Mouse (Mus musculus) MEL (cell line): ENCODE measurements at regions not wholly inside any gene's neighbourhood (a gene's known extent, or its start where the extent isn't known, plus 50 kb on each side); places are given as distances from the start of the nearest gene placed in this dataset.

Experiments
- DNase-seq: peaks from one replicate; pipeline ENCODE4 v3.0.0; 2011; ENCODE audit warnings: low read depth, low spot score
- H3K27ac ChIP-seq: 2 replicates; pipeline ENCODE4 v1.5.1; 2012; ENCODE audit warnings: low read depth, mild to moderate bottlenecking, control low read depth, low read length, moderate library complexity; ENCODE audit not compliant: control insufficient read depth
- H3K27me3 ChIP-seq, 2 experiments: fragments of 150-350 bp in 1 of 2; sonication (generic) in 1 of 2; 2 replicates each; pipeline ENCODE4 v1.6.1; 2012; ENCODE audit warnings: low read length in 2 of 2, mild to moderate bottlenecking in 2 of 2, improper control_type of control experiment in 1 of 2, moderate library complexity in 1 of 2; ENCODE audit not compliant: insufficient read depth in 2 of 2, control insufficient read depth in 1 of 2
- H3K36me3 ChIP-seq, 2 experiments: 2 replicates each; pipeline ENCODE4 v1.6.1; 2012 to 2014; ENCODE audit warnings: low read length in 2 of 2, improper control_type of control experiment in 1 of 2, inconsistent platforms in 1 of 2, mild to moderate bottlenecking in 1 of 2; ENCODE audit not compliant: insufficient read depth in 2 of 2, control insufficient read depth in 1 of 2
- H3K4me1 ChIP-seq, 2 experiments: fragments of 150-350 bp in 1 of 2; sonication (generic) in 1 of 2; 2 replicates each; pipeline ENCODE4 v1.6.1; 2012; ENCODE audit warnings: low read length in 2 of 2, improper control_type of control experiment in 1 of 2, mild to moderate bottlenecking in 1 of 2; ENCODE audit not compliant: insufficient read depth in 2 of 2, control insufficient read depth in 1 of 2
- H3K4me3 ChIP-seq, 2 experiments: fragments of 150-350 bp in 1 of 2; sonication (generic) in 1 of 2; 2 replicates each; pipeline ENCODE4 v1.5.1; 2012; ENCODE audit warnings: low read depth in 2 of 2, low read length in 2 of 2, mild to moderate bottlenecking in 2 of 2, moderate library complexity in 2 of 2, control low read depth in 1 of 2, improper control_type of control experiment in 1 of 2; ENCODE audit not compliant: control insufficient read depth in 1 of 2, insufficient read depth in 1 of 2
- H3K79me2 ChIP-seq: 2 replicates; pipeline ENCODE4 v1.6.1; 2012; ENCODE audit warnings: mild to moderate bottlenecking, low read length, moderate library complexity; ENCODE audit not compliant: control insufficient read depth, poor library complexity, insufficient read depth
- H3K9ac ChIP-seq: 2 replicates; pipeline ENCODE4 v1.6.1; 2012; ENCODE audit warnings: low read depth, mild to moderate bottlenecking, control low read depth, low read length, moderate library complexity; ENCODE audit not compliant: control insufficient read depth, poor library complexity, severe bottlenecking
- H3K9me3 ChIP-seq: fragments of 150-350 bp; sonication (generic); replicated peaks from 2 replicates; pipeline ENCODE4 v1.6.1; 2012; ENCODE audit warnings: mild to moderate bottlenecking, low read length, improper control_type of control experiment, moderate library complexity; ENCODE audit not compliant: insufficient read depth
- CHD2 ChIP-seq: IDR thresholded peaks from 2 replicates; pipeline ENCODE4 v1.6.1; 2011; ENCODE audit warnings: low read length, improper control_type of control experiment
- ELF1 ChIP-seq: IDR thresholded peaks from 2 replicates; pipeline ENCODE4 v1.6.1; 2014; ENCODE audit warnings: low read depth, mild to moderate bottlenecking, inconsistent platforms, low read length, improper control_type of control experiment, moderate library complexity
- ETS1 ChIP-seq: IDR thresholded peaks from 2 replicates; pipeline ENCODE4 v1.6.1; 2012; ENCODE audit warnings: low read depth, mild to moderate bottlenecking, inconsistent platforms, low read length, improper control_type of control experiment, moderate library complexity
- GATA1 ChIP-seq: IDR thresholded peaks from 2 replicates; pipeline ENCODE4 v1.6.1; 2011; ENCODE audit warnings: low read depth, low read length, improper control_type of control experiment
- JUND ChIP-seq: IDR thresholded peaks from 2 replicates; pipeline ENCODE4 v1.6.1; 2011; ENCODE audit warnings: low read depth, mild to moderate bottlenecking, improper control_type of control experiment, low read length
- MAFK ChIP-seq: IDR thresholded peaks from 2 replicates; pipeline ENCODE4 v1.6.1; 2011; ENCODE audit warnings: low read depth, mild to moderate bottlenecking, low read length, improper control_type of control experiment, borderline replicate concordance
- MAX ChIP-seq: IDR thresholded peaks from 2 replicates; pipeline ENCODE4 v1.6.1; 2011; ENCODE audit warnings: low read length, improper control_type of control experiment
- MEF2A ChIP-seq: IDR thresholded peaks from 2 replicates; pipeline ENCODE4 v1.6.1; 2014; ENCODE audit warnings: low read depth, mild to moderate bottlenecking, inconsistent platforms, low read length, improper control_type of control experiment; ENCODE audit not compliant: poor library complexity, insufficient replicate concordance, severe bottlenecking; ENCODE audit errors: extremely low read depth
- MXI1 ChIP-seq: IDR thresholded peaks from 2 replicates; pipeline ENCODE4 v1.6.1; 2011; ENCODE audit warnings: mild to moderate bottlenecking, low read depth, low read length, improper control_type of control experiment
- MYB ChIP-seq: IDR thresholded peaks from 2 replicates; pipeline ENCODE4 v1.6.1; 2011; ENCODE audit warnings: mild to moderate bottlenecking, low read depth, low read length, improper control_type of control experiment
- POLR2A ChIP-seq, 2 experiments: IDR thresholded peaks; 2 replicates each; pipeline ENCODE4 v1.6.1; 2011 to 2012; ENCODE audit warnings: low read length in 2 of 2, mild to moderate bottlenecking in 2 of 2, control low read depth in 1 of 2, improper control_type of control experiment in 1 of 2, low read depth in 1 of 2, moderate library complexity in 1 of 2; ENCODE audit not compliant: control insufficient read depth in 1 of 2, insufficient read depth in 1 of 2, poor library complexity in 1 of 2
- POLR2AphosphoS5 ChIP-seq: IDR thresholded peaks from 2 replicates; pipeline ENCODE4 v1.6.1; 2012; ENCODE audit warnings: low read depth, borderline replicate concordance, mild to moderate bottlenecking, inconsistent platforms, low read length, moderate library complexity, mixed read lengths
- RCOR1 ChIP-seq: IDR thresholded peaks from 2 replicates; pipeline ENCODE4 v1.6.1; 2012; ENCODE audit warnings: low read depth, mild to moderate bottlenecking, inconsistent platforms, low read length, improper control_type of control experiment
- SIN3A ChIP-seq: IDR thresholded peaks from 2 replicates; pipeline ENCODE4 v1.6.1; 2012; ENCODE audit warnings: low read length, improper control_type of control experiment, inconsistent platforms
- TBP ChIP-seq: IDR thresholded peaks from 2 replicates; pipeline ENCODE4 v1.8.0; 2011; ENCODE audit warnings: low read depth, low read length, improper control_type of control experiment
- TCF12 ChIP-seq: IDR thresholded peaks from 2 replicates; pipeline ENCODE4 v1.6.1; 2014; ENCODE audit warnings: low read depth, mild to moderate bottlenecking, inconsistent platforms, low read length, improper control_type of control experiment, moderate library complexity
- USF1 ChIP-seq: IDR thresholded peaks from 2 replicates; pipeline ENCODE4 v1.6.1; 2014; ENCODE audit warnings: low read depth, mild to moderate bottlenecking, inconsistent platforms, low read length, improper control_type of control experiment, moderate library complexity
- USF2 ChIP-seq, 2 experiments: IDR thresholded peaks; 2 replicates each; pipeline ENCODE4 v1.6.1; 2011 to 2012; ENCODE audit warnings: improper control_type of control experiment in 2 of 2, low read length in 2 of 2, borderline replicate concordance in 1 of 2, inconsistent platforms in 1 of 2, low read depth in 1 of 2, mild to moderate bottlenecking in 1 of 2; ENCODE audit not compliant: insufficient read depth in 1 of 2
- ZMIZ1 ChIP-seq: IDR thresholded peaks from 2 replicates; pipeline ENCODE4 v1.6.1; 2012; ENCODE audit warnings: low read depth, mild to moderate bottlenecking, inconsistent platforms, low read length, improper control_type of control experiment, moderate library complexity

DNA sequence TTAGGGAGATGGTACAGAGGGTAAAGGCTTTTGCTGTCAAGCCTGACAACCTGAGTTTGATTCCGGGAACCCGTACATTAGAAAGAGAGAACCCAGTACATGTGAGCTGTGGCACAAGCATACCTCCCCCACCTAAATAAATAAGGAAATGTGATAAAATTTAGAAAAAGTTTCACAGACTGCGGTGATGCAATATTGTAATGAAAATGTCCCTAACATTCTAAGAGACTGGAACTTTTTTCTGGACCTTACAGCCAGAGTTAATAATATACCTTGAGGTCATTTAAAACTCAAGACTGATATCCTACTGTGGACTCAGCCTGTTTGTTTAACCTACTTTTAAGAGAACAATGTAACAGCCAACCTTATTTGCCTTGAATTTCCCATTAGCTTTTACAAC lies 163.1 kb upstream of the Bcor start:
- Histone ChIP-seq H3K4me3 (no peak overlapping the region), H3K36me3 (no peaks in the 10 kb centered on the region), H3K9me3 (no peaks in the 10 kb centered on the region), H3K9ac (no peak overlapping the region), H3K27ac (no peak overlapping the region), H3K79me2 (no peaks in the 10 kb centered on the region), H3K27me3 (no peaks in the 10 kb centered on the region), H3K4me1 (peaks cover 0 to 3% of the 10 kb centered on the region in 2 experiments; a peak in 1 of 4 replicates)
- no peak for DNase-seq
- TF ChIP-seq TCF12 = no peak
- no peak for TF ChIP-seq JUND
- TF ChIP-seq MAX = no peak
- no peak for TF ChIP-seq USF2 (IDR thresholded peaks at IDR 0.05; ENCODE audit: borderline replicate concordance in 1 of 2, insufficient read depth in 1 of 2, low read depth in 1 of 2, low read length in 2 of 2)
- no peak for TF ChIP-seq RCOR1
- TF ChIP-seq MYB = no peak
- no peak for TF ChIP-seq USF1
- TF ChIP-seq TBP = no peak
- TF ChIP-seq ELF1 = no peak

DNA sequence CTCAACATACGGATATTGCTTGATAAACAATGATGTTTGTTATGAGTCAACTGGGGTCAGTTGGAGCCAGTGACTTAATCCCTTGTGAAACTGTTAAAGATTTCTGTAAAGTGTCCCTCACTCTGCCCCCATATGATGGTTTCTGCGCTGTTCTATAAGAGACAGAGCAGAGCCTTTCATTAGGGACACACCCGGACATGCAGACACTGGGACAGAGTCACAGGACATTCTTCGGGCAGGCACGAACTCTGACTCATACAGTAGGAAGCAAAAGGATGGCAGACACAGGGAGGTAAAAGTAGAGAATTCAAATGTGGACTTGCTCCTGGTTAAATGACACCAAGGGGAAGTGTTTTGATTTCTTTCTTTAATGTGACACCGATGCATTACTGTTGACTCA lies 163.7 kb upstream of the Bcor start:
- Histone ChIP-seq H3K36me3 (no peaks in the 10 kb centered on the region), H3K27ac (no peak overlapping the region), H3K4me1 (peaks cover 0 to 3% of the 10 kb centered on the region in 2 experiments; a peak in 1 of 4 replicates), H3K9ac (no peak overlapping the region), H3K27me3 (no peaks in the 10 kb centered on the region), H3K4me3 (no peak overlapping the region), H3K79me2 (no peaks in the 10 kb centered on the region), H3K9me3 (no peaks in the 10 kb centered on the region)
- DNase-seq = no peak
- no peak for TF ChIP-seq ZMIZ1
- no peak for TF ChIP-seq TBP
- no peak for TF ChIP-seq CHD2
- no peak for TF ChIP-seq SIN3A

DNA sequence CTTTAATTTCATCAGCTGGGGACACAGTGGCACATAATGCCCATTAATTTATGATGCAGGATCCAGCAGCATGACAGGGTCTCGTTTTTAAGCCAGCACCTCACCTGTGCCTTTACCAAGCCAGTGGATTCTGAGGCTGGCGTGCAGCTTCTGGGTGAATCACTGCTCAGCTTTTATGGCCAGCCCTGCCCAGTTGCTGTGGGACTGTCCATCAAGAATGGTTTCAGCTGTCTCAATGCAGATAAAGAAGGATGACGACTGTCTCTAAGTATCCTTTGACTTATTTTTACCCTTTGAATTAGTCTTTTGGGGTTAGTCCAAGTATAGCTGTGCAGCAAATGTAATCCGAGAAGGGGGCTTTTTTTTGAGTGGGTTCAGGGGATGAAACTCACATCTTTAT lies 167.3 kb upstream of the Bcor start:
- H3K27ac ChIP-seq = no peak overlapping the region
- no peaks in the 10 kb centered on the region for H3K27me3 ChIP-seq
- no peak for TF ChIP-seq MXI1
- TF ChIP-seq GATA1 = no peak
- no peak for TF ChIP-seq TBP
- no peak for TF ChIP-seq POLR2AphosphoS5
- TF ChIP-seq MAFK = no peak
- TF ChIP-seq CHD2 = no peak
- no peak for TF ChIP-seq ZMIZ1
- no peak for TF ChIP-seq ETS1
- TF ChIP-seq MEF2A = no peak
- TF ChIP-seq POLR2A (IDR thresholded peaks at IDR 0.05; ENCODE audit: control insufficient read depth in 1 of 2, insufficient read depth in 1 of 2, low read depth in 1 of 2, low read length in 2 of 2, poor library complexity in 1 of 2) = no peak
- TF ChIP-seq, all 39 proteins: peak for 0

More for the DNA sequence above, 167.3 kb upstream of the Bcor start:
- Histone ChIP-seq H3K4me1 (peaks cover 0 to 4% of the 10 kb centered on the region in 2 experiments; a peak in 3 of 4 replicates), H3K36me3 (peaks cover 0 to 2% of the 10 kb centered on the region in 2 experiments; a peak in 2 of 4 replicates), H3K9me3 (no peaks in the 10 kb centered on the region), H3K79me2 (no peaks in the 10 kb centered on the region), H3K9ac (no peak overlapping the region), H3K4me3 (no peak overlapping the region)
- no peak for DNase-seq
